ENCODE assay signal across 8 mouse cellular contexts in genomic region chrX:75382195-75382771, GRCm38 (mm10). TPM values are rescaled to one million over a fixed set of nuclear protein-coding genes. Genes with fewer than 3 reads are reported as not detected.
DNase-seq lines count a peak whose midpoint lies in the region; ATAC-seq lines count a peak whose summit lies in the region.

Gene Fundc2 (plus strand): TSS chrX:75382399.
Gene F8 (minus strand): TSS chrX:75382615.

- H3K9me3 ChIP-seq in hindbrain, embryonic 15.5 days: no peaks in the 10 kb centered on the region

- no peaks in the 10 kb centered on the region for H3K36me3 ChIP-seq in hindbrain, embryonic 15.5 days

- H3K4me1 ChIP-seq in hindbrain, embryonic 15.5 days (replicated peaks): no peaks in the 10 kb centered on the region

- ATAC-seq in hindbrain, embryonic 15.5 days (ENCODE audit: low FRiP score, low read depth): peak; percentile 97

- H3K27me3 ChIP-seq in hindbrain, embryonic 15.5 days: no peaks in the 10 kb centered on the region

- peak within 1 kb of the TSS; percentile 56 for H3K9ac ChIP-seq in hindbrain, embryonic 15.5 days

- peak within 1 kb of the TSS; percentile 76 for H3K27ac ChIP-seq in hindbrain, embryonic 15.5 days (replicated peaks)

- peak within 1 kb of the TSS; percentile 54 for H3K4me2 ChIP-seq in hindbrain, embryonic 15.5 days

- peak; percentile 39 for DNase-seq in WW6 (ENCODE audit: low read depth, low spot score)
- DNase-seq in cerebellum, postnatal 36 days: peak; percentile 52 to 79
- DNase-seq in frontal cortex, postnatal 36 days (ENCODE audit: low spot score in 2 of 2): peak; percentile 13 to 61
- DNase-seq in layer of hippocampus, postnatal 36 days: peak; percentile 30 to 44
- peak; percentile 61 for DNase-seq in lung, postnatal 25 days (ENCODE audit: low spot score)
- DNase-seq in retina, embryonic 14.5 days (ENCODE audit: low spot score): peak; percentile 77
- DNase-seq in thymus, postnatal 36 days: peak; percentile 66 to 77

- H3K4me3 ChIP-seq in hindbrain, embryonic 15.5 days: peak within 1 kb of the TSS; percentile 56

- WGBS in hindbrain, embryonic 15.5 days: 13% methylated on average over 24 of the region's 25 CpGs

RNA-seq across cellular contexts. Expression of gene Fundc2, which starts in this region (rescaled TPM):
- 29.2 and 37.0 TPM in 2 replicates for polyA plus RNA-seq in hindbrain, embryonic 15.5 days (2015; fragmentation: Nextera tagmentation; extraction: Ambion mirVana)
- 10 to 100 TPM; 50.4 to 54.1 TPM for total RNA-seq in layer of hippocampus, postnatal 36 days (2021)

RNA-seq across cellular contexts. Expression of gene F8, which starts in this region (rescaled TPM):
- polyA plus RNA-seq in hindbrain, embryonic 15.5 days (2015; fragmentation: Nextera tagmentation; extraction: Ambion mirVana): 1.4 and 1.5 TPM in 2 replicates
- 1 to 10 TPM; 2.5 to 2.7 TPM for total RNA-seq in layer of hippocampus, postnatal 36 days (2021)

Comparison
In these comparisons a context has a peak if more than half of its experiments do, and no peak if none do; other contexts are left out.
1. Peak in every context shown above with its lines: DNase-seq, ATAC-seq, H3K4me3 ChIP-seq and H3K27ac ChIP-seq.